Mouse (Mus musculus) cerebellum, adult 2 months (tissue): ENCODE results near the gene Slc39a2.

Experiments used
- CTCF ChIP-seq: fragments of 200-500 bp; IDR thresholded peaks from 2 replicates; pipeline ENCODE4 v1.5.1; 2011; ENCODE audit warnings: low read depth, mild to moderate bottlenecking, control low read depth, low read length, moderate library complexity, borderline replicate concordance; ENCODE audit not compliant: insufficient read depth
- POLR2A ChIP-seq: fragments of 200-500 bp; IDR thresholded peaks from 2 replicates; pipeline ENCODE4 v1.6.1; 2011; ENCODE audit warnings: low read length, control low read depth, borderline replicate concordance; ENCODE audit not compliant: insufficient read depth

DNA sequence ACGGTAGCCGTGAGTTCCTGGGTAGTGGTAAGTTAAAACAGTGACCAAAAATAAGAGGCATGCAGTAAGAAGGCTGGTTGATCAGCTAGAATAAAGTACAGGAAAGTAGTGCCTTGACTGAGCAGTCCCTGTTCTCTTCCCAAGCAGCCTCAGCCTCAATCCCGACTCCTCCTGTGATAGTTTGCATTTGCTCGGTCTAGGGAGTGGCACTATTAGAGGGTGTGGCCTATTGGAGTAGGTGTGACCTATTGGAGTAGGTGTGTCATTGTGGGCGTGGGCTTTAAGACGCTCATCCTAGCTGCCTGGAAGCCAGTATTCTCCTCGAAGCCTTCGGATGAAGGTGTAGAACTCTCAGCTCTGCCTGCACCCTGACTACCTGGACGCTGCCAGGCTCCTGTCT, 46.3 kb downstream of the Slc39a2 start:
- TF ChIP-seq CTCF (no peak), POLR2A (no peak)
